Mouse (Mus musculus) liver, embryonic 14.5 days (tissue): Measurements from ENCODE around the gene Opn1mw. TPM values are rescaled to one million over a fixed set of nuclear protein-coding genes. Genes with fewer than 3 reads are reported as not detected.

ENCODE experiments used
- ATAC-seq: fragments of 200-750 bp; cut with Nextera tagmentation; 2 replicates; pipeline ENCODE4 v1.8.0; 2017; ENCODE audit warnings: moderate number of reproducible peaks, mild to moderate bottlenecking, moderate library complexity; ENCODE audit not compliant: insufficient read depth
- DNase-seq, 3 experiments: peaks; one replicate each; pipeline ENCODE4 v3.0.0-alpha.2; 2012 to 2013; ENCODE audit warnings: low read depth in 3 of 3, low spot score in 3 of 3
- H3K27ac ChIP-seq: fragments of 300-500 bp; sonication (generic); 2 replicates; pipeline ENCODE4 v1.5.1; 2014; ENCODE audit warnings: moderate library complexity, mild to moderate bottlenecking, control low read depth, inconsistent platforms
- H3K27me3 ChIP-seq: fragments of 300-500 bp; sonication (generic); 2 replicates; pipeline ENCODE4 v1.6.1; 2014; ENCODE audit warnings: mild to moderate bottlenecking, low read length, moderate library complexity; ENCODE audit not compliant: control insufficient read depth, insufficient read depth
- H3K36me3 ChIP-seq: fragments of 300-500 bp; sonication (generic); replicated peaks from 2 replicates; pipeline ENCODE4 v1.6.1; 2014; ENCODE audit warnings: low read depth; ENCODE audit not compliant: control insufficient read depth, insufficient read depth
- H3K4me1 ChIP-seq, 2 experiments: fragments of 200-500 bp in 1 of 2; fragments of 300-500 bp in 1 of 2; sonication (generic) in 1 of 2; replicated peaks; 2 replicates each; pipeline ENCODE4 v1.6.1; 2012 to 2014; ENCODE audit warnings: antibody characterized with exemption in 1 of 2, inconsistent platforms in 1 of 2, low read length in 1 of 2; ENCODE audit not compliant: control insufficient read depth in 2 of 2, insufficient read depth in 2 of 2
- H3K4me2 ChIP-seq: fragments of 300-500 bp; sonication (generic); 2 replicates; pipeline ENCODE4 v1.6.1; 2014; ENCODE audit warnings: low read depth, mild to moderate bottlenecking, control low read depth, moderate library complexity
- H3K4me3 ChIP-seq, 2 experiments: fragments of 200-500 bp in 1 of 2; fragments of 300-500 bp in 1 of 2; sonication (generic) in 1 of 2; 2 replicates each; pipeline ENCODE4 v1.5.1; 2012 to 2014; ENCODE audit warnings: low read depth in 2 of 2, low read length in 2 of 2, mild to moderate bottlenecking in 2 of 2, control low read depth in 1 of 2, inconsistent platforms in 1 of 2, moderate library complexity in 1 of 2; ENCODE audit not compliant: insufficient read depth in 1 of 2
- H3K9ac ChIP-seq: fragments of 300-500 bp; sonication (generic); replicated peaks from 2 replicates; pipeline ENCODE4 v1.6.1; 2014; ENCODE audit warnings: mild to moderate bottlenecking, control low read depth, moderate library complexity
- H3K9me3 ChIP-seq: fragments of 300-500 bp; sonication (generic); 2 replicates; pipeline ENCODE4 v1.6.1; 2016; ENCODE audit warnings: low read length, mixed read lengths; ENCODE audit not compliant: control insufficient read depth
- CTCF ChIP-seq: IDR thresholded peaks from 2 replicates; pipeline ENCODE4 v1.5.1; 2016; ENCODE audit warnings: antibody characterized with exemption, low read depth, control low read depth
- EP300 ChIP-seq: IDR thresholded peaks from 2 replicates; pipeline ENCODE4 v1.6.1; 2016; ENCODE audit warnings: antibody characterized with exemption, low read depth
- WGBS: fragments of 180-500 bp; shearing (Covaris S2); extraction: QIAGEN DNeasy Blood & Tissue Kit; methylation state at CpG from one replicate; pipeline ENCODE4 v1.1.7; 2014; ENCODE audit not compliant: insufficient replicate concordance; 5-methylcytosine and 5-hydroxymethylcytosine counted together
- polyA plus RNA-seq, 2 experiments: library from polyadenylated mRNA; depleted of rRNA in 1 of 2; stranded (reverse) in 1 of 2; unstranded in 1 of 2; fragments of >200 nt; fragmentation: Nextera tagmentation in 1 of 2; extraction: Ambion mirVana in 1 of 2; gene quantifications; 2 replicates each; pipeline versions ENCODE4 v1.2.1 to v1.2.3; 2012 to 2014

Gene Opn1mw
- polyA plus RNA-seq, 2 experiments, result not detected

GRCm38 (mm10) chrX:74103457-74104188 lies 23.6 kb upstream of the Opn1mw start:
- ATAC-seq (no peak), DNase-seq (no peak)

GRCm38 (mm10) chrX:74105916-74106315 lies 21.3 kb upstream of the Opn1mw start:
- no peak overlapping the region for H3K27ac ChIP-seq
- H3K9ac ChIP-seq, result no peak overlapping the region
- no peaks in the 10 kb centered on the region for H3K9me3 ChIP-seq
- WGBS, result 32% methylated on average over 2 of the region's 2 CpGs
- H3K4me2 ChIP-seq, result no peak overlapping the region
- H3K4me3 ChIP-seq, result no peak overlapping the region
- TF ChIP-seq EP300, result no peak
- no peak for TF ChIP-seq CTCF
- H3K27me3 ChIP-seq, result no peaks in the 10 kb centered on the region
- no peaks in the 10 kb centered on the region for H3K4me1 ChIP-seq
- DNase-seq (no peak), ATAC-seq (no peak)
- no peaks in the 10 kb centered on the region for H3K36me3 ChIP-seq

More at GRCm38 (mm10) chrX:74103457-74104188, 23.6 kb upstream of the Opn1mw start:
- H3K27ac ChIP-seq, result no peak overlapping the region
- no peak overlapping the region for H3K9ac ChIP-seq
- TF ChIP-seq CTCF (no peak), EP300 (no peak)
- no peak overlapping the region for H3K4me3 ChIP-seq
- H3K4me1 ChIP-seq, result no peaks in the 10 kb centered on the region
- no peak overlapping the region for H3K4me2 ChIP-seq
- H3K9me3 ChIP-seq, result no peaks in the 10 kb centered on the region
- no peaks in the 10 kb centered on the region for H3K36me3 ChIP-seq
- no peaks in the 10 kb centered on the region for H3K27me3 ChIP-seq
- 37% methylated on average over 4 of the region's 4 CpGs for WGBS

DNA sequence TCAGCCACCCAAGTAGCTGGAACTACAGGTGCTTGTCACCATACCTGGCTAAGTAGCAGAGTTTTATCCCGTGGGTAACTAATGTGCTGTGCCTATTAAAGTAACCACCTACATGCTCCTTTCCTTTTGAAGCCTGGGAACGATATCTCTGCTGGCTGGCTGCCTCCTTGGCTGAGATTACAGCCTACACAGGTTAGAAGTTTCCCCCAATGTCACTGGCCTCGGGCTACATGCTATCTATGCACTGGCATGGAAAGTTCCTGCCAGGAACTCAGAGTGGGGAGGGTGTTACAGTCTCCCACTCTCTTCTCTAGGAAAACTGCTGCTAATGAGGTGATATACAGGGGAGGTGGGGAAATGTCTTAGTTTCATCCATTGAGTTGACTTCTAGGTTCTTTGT lies 18.5 kb upstream of the Opn1mw start:
- Histone ChIP-seq H3K4me2 (no peak overlapping the region), H3K27ac (no peak overlapping the region), H3K36me3 (no peaks in the 10 kb centered on the region), H3K9ac (no peak overlapping the region), H3K4me3 (no peak overlapping the region), H3K27me3 (no peaks in the 10 kb centered on the region), H3K9me3 (no peaks in the 10 kb centered on the region), H3K4me1 (no peaks in the 10 kb centered on the region)
- no peak for DNase-seq
- ATAC-seq, result no peak
- TF ChIP-seq CTCF, result no peak
- no peak for TF ChIP-seq EP300
- WGBS, result 22% methylated on average over 3 of the region's 3 CpGs

DNA sequence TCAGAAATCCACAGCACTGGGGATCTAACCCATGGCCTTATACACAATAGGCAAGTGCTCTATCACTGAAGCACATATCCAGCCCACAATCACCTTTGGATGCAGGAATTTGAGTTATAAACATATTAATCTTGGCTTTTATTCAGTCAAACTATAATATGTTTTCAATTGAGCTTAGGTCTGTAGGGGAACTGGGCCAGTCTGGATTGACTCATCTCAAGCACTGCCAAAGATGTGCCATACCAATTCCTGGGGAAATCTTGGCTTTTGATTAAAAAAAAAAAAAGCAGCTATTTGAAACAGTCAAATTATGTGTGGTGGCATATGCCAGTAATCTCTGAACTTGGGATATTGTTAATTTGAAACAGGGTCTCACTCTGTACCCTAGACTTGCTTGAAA lies 13.2 kb upstream of the Opn1mw start:
- H3K4me1 ChIP-seq, result no peaks in the 10 kb centered on the region
- H3K9ac ChIP-seq, result no peak overlapping the region
- H3K27me3 ChIP-seq, result no peaks in the 10 kb centered on the region
- H3K4me2 ChIP-seq, result no peak overlapping the region
- no peak overlapping the region for H3K4me3 ChIP-seq
- H3K9me3 ChIP-seq, result no peaks in the 10 kb centered on the region
- no peaks in the 10 kb centered on the region for H3K36me3 ChIP-seq
- no peak overlapping the region for H3K27ac ChIP-seq
- ATAC-seq (no peak), DNase-seq (no peak)
- TF ChIP-seq EP300 (no peak), CTCF (no peak)

DNA sequence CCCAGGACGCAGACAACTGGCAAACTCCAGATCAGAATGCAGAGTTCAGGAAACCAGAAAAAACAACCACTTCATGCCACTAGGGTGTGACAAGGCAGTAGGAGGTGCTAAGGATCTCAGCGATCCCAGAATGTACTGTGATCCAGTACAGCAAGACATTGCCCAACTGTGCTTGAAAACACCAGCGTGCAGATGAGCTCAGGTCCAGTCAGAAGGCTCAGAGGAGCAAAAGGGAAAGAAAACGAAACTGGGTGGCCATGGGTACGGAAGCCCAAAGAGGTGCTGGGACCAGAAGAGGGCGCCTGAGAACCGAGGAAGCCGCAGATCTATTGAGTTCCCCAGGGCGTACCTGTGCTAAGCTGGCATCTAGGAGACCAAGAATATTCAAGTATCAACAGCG lies 11.8 kb upstream of the Opn1mw start:
- ATAC-seq (peak; percentile 50; the same call in 1 of the 2 replicates), DNase-seq (peak; percentile 17 to 42 (median 35))
- H3K27me3 ChIP-seq, result no peaks in the 10 kb centered on the region
- TF ChIP-seq CTCF, result peak; percentile 77
- TF ChIP-seq EP300, result no peak
- no peak overlapping the region for H3K27ac ChIP-seq
- no peaks in the 10 kb centered on the region for H3K4me1 ChIP-seq
- H3K9me3 ChIP-seq, result no peaks in the 10 kb centered on the region
- peak overlapping the region; percentile 34; the same call in 1 of the 2 replicates for H3K9ac ChIP-seq
- H3K4me3 ChIP-seq, result peak overlapping the region; percentile 44 to 83
- H3K4me2 ChIP-seq, result peak overlapping the region; percentile 50
- 11% methylated on average over 10 of the region's 10 CpGs for WGBS
- H3K36me3 ChIP-seq, result no peaks in the 10 kb centered on the region
